Mouse (Mus musculus) bone marrow macrophage, adult 2 months (primary cell): ENCODE measurements around the gene Tenm3.

Source experiments
- CTCF ChIP-seq: IDR thresholded peaks from 2 replicates; pipeline ENCODE4 v1.5.1; 2012; ENCODE audit warnings: low read depth, mild to moderate bottlenecking, low read length, moderate library complexity
- POLR2A ChIP-seq: IDR thresholded peaks from 2 replicates; pipeline ENCODE4 v1.6.1; 2012; ENCODE audit warnings: mild to moderate bottlenecking, low read depth, low read length, borderline replicate concordance

GRCm38 (mm10) chr8:48756874-48757273 is 86.9 kb downstream of the Tenm3 start:
- TF ChIP-seq POLR2A, result no peak
- no peak for TF ChIP-seq CTCF
